Mouse (Mus musculus): ENCODE results near the gene Fam43a. TPM values are rescaled to one million over a fixed set of nuclear protein-coding genes. Genes with fewer than 3 reads are reported as not detected.

Fam43a gene
- polyA plus RNA-seq, 1 experiment from 2014 or later, result 6.7 TPM

DNA sequence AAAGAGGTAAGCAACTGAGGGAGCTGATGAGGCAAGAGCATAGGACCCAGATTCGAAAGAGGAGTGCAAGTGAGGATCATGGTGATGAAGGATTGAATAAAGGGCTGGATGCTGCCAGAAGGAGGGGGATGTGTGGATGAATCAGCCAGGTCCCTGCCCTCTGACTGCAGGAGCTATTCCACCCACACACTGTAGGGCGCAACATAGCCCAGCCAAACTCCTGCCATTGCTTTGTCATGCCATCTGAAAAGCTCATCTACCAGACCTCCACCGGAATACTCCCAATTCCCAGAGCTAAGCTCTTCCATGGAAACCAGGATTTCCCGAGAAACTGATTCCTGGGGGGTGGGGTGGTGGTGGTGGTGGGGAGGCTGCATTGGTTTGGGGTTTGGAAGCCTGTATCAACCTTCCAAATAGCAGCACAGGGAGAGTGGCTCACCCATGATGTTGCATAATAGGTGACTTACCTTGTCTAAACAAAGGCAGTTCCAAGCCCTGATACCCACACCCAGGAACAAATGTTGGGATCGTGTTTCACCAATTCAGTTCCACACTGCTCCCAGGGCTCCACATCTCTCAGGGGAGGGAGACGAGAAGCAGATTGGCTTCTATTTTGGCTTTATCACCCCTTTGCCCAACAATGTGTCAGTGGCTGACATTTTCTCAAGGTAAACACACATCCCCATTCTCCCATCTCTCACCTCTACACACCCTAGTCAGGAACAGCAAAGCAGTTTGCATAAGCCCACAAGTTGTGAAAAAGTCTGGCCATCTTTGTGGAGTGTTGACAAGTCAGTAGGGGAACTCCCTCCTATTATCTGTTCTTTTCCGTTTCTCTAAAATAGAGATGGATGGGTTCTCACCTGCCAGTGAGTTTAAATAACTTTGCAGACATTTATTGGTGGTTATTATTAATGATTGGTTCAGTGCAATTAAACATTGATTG is 9.0 kb upstream of the Fam43a start:
- Histone ChIP-seq H3K27ac (ENCODE audit: low read depth, low read length) (no peak overlapping the region), H3K9me3 (ENCODE audit: control insufficient read depth, low read length) (no peaks in the 10 kb centered on the region), H3K27me3 (ENCODE audit: control insufficient read depth, insufficient read depth, low read length) (no peaks in the 10 kb centered on the region), H3K4me1 (replicated peaks; ENCODE audit: control insufficient read depth, insufficient read depth, low read length) (no peaks in the 10 kb centered on the region; the same call in 1 of the 2 replicates), H3K9ac (ENCODE audit: low read depth, low read length) (no peak overlapping the region), H3K36me3 (ENCODE audit: control insufficient read depth, insufficient read depth, low read length) (no peaks in the 10 kb centered on the region), H3K4me2 (replicated peaks; ENCODE audit: low read depth, low read length) (no peak overlapping the region), H3K4me3 (ENCODE audit: low read depth, low read length) (no peak overlapping the region)
- 45% methylated on average over 7 of the region's 7 CpGs for WGBS
- ATAC-seq (ENCODE audit: low FRiP score), result no peak
- DNase-seq (ENCODE audit: low spot score), result no peak

DNA sequence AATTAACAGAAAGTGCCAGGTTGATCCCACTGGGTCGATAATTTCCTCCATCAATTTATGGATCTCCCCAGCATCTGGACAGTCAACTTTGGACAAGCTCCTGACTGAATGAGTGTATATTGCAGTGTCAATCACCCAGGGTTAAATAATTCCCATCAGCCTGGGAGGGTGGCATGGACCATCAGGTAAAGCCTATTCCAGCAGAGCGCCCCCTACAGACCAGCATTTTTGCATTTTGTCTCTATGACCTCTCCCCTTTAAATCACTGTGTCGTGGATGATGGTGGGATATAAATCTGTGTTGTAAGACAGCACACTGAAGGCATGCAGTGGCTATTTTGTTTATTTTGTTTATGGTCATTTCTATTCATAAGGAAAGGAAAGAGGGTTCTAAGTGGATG is 7.5 kb upstream of the Fam43a start:
- Histone ChIP-seq H3K36me3 (ENCODE audit: control insufficient read depth, insufficient read depth, low read length) (no peaks in the 10 kb centered on the region), H3K4me3 (ENCODE audit: low read depth, low read length) (no peak overlapping the region), H3K9ac (ENCODE audit: low read depth, low read length) (no peak overlapping the region), H3K4me1 (replicated peaks; ENCODE audit: control insufficient read depth, insufficient read depth, low read length) (peaks cover 3% of the 10 kb centered on the region; the same call in 1 of the 2 replicates), H3K27me3 (ENCODE audit: control insufficient read depth, insufficient read depth, low read length) (no peaks in the 10 kb centered on the region), H3K4me2 (replicated peaks; ENCODE audit: low read depth, low read length) (no peak overlapping the region), H3K9me3 (ENCODE audit: control insufficient read depth, low read length) (no peaks in the 10 kb centered on the region), H3K27ac (ENCODE audit: low read depth, low read length) (no peak overlapping the region)
- DNase-seq (ENCODE audit: low spot score), result peak; percentile 22
- ATAC-seq (ENCODE audit: low FRiP score), result no peak
- 50% methylated on average over 3 of the region's 3 CpGs for WGBS

DNA sequence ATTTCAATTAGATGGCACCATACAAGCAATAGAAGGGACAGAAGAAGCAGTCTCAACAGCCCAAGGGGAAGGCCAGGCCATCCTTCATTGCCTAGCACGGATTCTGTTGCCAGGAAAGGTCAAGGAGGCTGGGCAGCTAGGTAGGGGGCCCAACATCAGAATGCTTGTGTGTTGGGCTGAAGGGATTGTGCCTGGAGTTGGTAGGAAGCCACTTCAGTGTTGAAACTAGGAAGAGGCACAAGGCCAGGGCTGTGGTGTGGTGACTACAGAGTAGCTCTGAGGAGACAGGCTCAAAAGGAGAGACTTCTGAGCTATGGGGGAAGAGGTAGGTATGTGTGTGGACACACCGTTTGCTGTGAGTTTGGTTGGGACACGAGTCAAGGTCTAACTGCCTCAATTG is 4.2 kb upstream of the Fam43a start:
- 50% methylated on average over 3 of the region's 3 CpGs for WGBS
- no peak overlapping the region for H3K9ac ChIP-seq (ENCODE audit: low read depth, low read length)
- H3K27ac ChIP-seq (ENCODE audit: low read depth, low read length), result no peak overlapping the region
- H3K4me1 ChIP-seq (replicated peaks; ENCODE audit: control insufficient read depth, insufficient read depth, low read length), result peaks cover 3% of the 10 kb centered on the region; the same call in 1 of the 2 replicates
- DNase-seq (ENCODE audit: low spot score), result no peak
- H3K4me3 ChIP-seq (ENCODE audit: low read depth, low read length), result no peak overlapping the region
- no peaks in the 10 kb centered on the region for H3K9me3 ChIP-seq (ENCODE audit: control insufficient read depth, low read length)
- H3K4me2 ChIP-seq (replicated peaks; ENCODE audit: low read depth, low read length), result no peak overlapping the region
- peaks cover under 1% of the 10 kb centered on the region for H3K27me3 ChIP-seq (ENCODE audit: control insufficient read depth, insufficient read depth, low read length)
- no peak for ATAC-seq (ENCODE audit: low FRiP score)
- no peaks in the 10 kb centered on the region for H3K36me3 ChIP-seq (ENCODE audit: control insufficient read depth, insufficient read depth, low read length)

DNA sequence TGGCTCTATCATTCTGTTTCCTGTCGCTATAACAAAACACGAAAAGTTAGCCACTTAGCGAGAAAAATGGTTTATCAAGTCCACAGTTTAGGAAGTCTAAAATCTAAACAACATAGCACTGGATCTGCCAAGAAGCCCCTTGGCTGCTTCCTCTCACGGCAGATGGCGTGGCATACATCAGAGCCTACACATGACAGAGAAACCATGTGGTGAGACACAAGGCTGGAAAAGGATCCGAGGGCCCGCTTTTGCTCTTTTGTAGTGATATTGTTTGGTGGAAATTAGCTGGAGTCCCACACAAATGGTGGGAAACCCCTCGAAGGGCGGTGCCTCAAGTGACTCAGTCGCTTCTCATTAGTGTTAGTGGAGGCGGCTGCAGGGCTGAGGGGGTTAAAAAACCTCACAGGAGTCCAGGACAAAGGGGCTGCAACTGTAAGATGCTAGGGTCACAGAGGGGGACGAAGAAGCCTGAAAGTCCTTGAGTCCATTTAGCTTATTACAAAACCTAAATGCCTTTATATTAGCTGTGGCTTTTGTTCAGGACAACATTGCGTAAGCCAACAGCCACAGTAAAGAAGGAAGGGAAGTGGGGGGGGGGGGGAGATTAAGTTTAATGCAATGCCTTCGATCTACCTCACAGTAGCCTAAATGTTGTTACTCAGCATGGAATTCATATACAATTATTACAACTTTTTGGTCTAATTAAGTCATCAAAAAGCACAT is 3.5 kb upstream of the Fam43a start:
- H3K4me1 ChIP-seq (replicated peaks; ENCODE audit: control insufficient read depth, insufficient read depth, low read length), result peaks cover 5% of the 10 kb centered on the region
- 69% methylated on average over 14 of the region's 14 CpGs for WGBS
- ATAC-seq (ENCODE audit: low FRiP score), result no peak
- DNase-seq (ENCODE audit: low spot score), result no peak
- no peaks in the 10 kb centered on the region for H3K36me3 ChIP-seq (ENCODE audit: control insufficient read depth, insufficient read depth, low read length)
- no peak overlapping the region for H3K27ac ChIP-seq (ENCODE audit: low read depth, low read length)
- no peak overlapping the region for H3K4me2 ChIP-seq (replicated peaks; ENCODE audit: low read depth, low read length)
- H3K27me3 ChIP-seq (ENCODE audit: control insufficient read depth, insufficient read depth, low read length), result peaks cover 7% of the 10 kb centered on the region
- no peaks in the 10 kb centered on the region for H3K9me3 ChIP-seq (ENCODE audit: control insufficient read depth, low read length)
- no peak overlapping the region for H3K4me3 ChIP-seq (ENCODE audit: low read depth, low read length)
- H3K9ac ChIP-seq (ENCODE audit: low read depth, low read length), result no peak overlapping the region

DNA sequence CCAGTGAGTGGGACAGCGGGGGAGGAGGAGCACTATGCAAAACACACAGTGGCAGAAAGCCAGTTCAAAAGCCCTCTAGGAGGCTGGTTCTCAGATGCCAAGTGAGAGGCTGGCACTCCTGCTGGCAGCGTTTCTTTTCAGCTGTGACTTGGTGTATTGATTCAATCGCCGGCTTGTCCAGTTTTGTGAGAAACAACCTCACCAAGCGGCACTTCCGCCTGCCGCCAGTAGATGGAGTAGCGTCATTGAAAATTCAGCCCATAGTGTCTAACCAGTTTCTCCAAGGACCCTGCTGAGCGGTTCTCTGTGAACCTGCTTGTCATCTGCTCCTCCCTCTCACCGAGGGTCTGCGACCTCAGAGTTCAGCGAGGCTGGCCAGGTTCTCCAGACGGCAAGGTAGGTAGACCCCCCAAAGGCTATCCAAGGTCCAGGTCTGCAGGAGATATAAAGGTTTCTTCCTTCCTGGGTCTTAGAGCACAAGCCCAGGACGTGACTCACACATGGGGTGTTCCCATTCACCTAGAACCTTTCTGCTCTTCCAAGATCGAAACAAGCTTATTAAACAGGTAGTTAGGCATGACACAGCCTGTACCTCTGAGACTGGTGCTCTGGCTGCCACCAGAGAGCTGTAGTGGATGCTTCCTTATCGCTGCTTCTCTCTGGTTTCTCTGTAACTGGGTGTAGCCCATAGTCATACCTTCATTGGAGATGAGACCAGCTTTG is 2.4 kb upstream of the Fam43a start:
- ATAC-seq (ENCODE audit: low FRiP score), result peak; percentile 26; the same call in 1 of the 2 replicates
- H3K36me3 ChIP-seq (ENCODE audit: control insufficient read depth, insufficient read depth, low read length), result no peaks in the 10 kb centered on the region
- H3K27ac ChIP-seq (ENCODE audit: low read depth, low read length), result no peak overlapping the region
- peaks cover 14% of the 10 kb centered on the region for H3K27me3 ChIP-seq (ENCODE audit: control insufficient read depth, insufficient read depth, low read length)
- WGBS, result 10% methylated on average over 16 of the region's 16 CpGs
- no peak overlapping the region for H3K9ac ChIP-seq (ENCODE audit: low read depth, low read length)
- peak; percentile 94 for DNase-seq (ENCODE audit: low spot score)
- H3K4me3 ChIP-seq (ENCODE audit: low read depth, low read length), result no peak overlapping the region
- no peaks in the 10 kb centered on the region for H3K9me3 ChIP-seq (ENCODE audit: control insufficient read depth, low read length)
- H3K4me2 ChIP-seq (replicated peaks; ENCODE audit: low read depth, low read length), result peak overlapping the region; percentile 11; the same call in 1 of the 2 replicates
- H3K4me1 ChIP-seq (replicated peaks; ENCODE audit: control insufficient read depth, insufficient read depth, low read length), result peaks cover 10% of the 10 kb centered on the region

DNA sequence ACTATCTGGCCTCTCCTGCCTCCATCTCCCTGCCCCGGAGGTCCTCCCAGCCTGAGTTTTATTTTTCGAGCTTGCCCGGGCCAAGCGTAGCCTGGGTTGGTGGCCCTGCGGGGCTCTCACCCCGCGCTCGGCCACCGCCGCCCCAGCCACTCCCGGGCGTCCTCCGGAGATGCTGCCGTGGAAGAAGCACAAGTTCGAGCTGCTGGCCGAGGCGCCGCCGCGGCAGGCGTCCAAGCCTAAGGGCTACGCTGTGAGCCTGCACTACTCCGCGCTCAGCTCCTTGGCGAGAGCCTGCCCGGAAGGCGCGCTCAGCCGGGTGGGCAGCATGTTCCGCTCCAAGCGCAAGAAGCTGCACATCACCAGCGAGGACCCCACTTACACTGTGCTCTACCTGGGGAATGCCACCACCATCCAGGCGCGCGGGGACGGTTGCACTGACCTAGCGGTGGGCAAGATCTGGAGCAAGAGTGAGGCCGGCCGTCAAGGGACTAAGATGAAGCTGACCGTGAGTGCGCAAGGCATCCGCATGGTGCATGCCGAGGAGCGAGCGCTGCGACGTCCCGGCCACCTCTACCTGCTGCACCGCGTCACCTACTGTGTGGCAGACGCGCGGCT is 1.0 kb downstream of the Fam43a start:
- Histone ChIP-seq H3K4me1 (replicated peaks; ENCODE audit: control insufficient read depth, insufficient read depth, low read length) (peaks cover 10% of the 10 kb centered on the region), H3K9me3 (ENCODE audit: control insufficient read depth, low read length) (no peaks in the 10 kb centered on the region), H3K4me2 (replicated peaks; ENCODE audit: low read depth, low read length) (peak overlapping the region; percentile 89), H3K27ac (ENCODE audit: low read depth, low read length) (no peak overlapping the region), H3K27me3 (ENCODE audit: control insufficient read depth, insufficient read depth, low read length) (peaks cover 14% of the 10 kb centered on the region), H3K36me3 (ENCODE audit: control insufficient read depth, insufficient read depth, low read length) (no peaks in the 10 kb centered on the region), H3K4me3 (ENCODE audit: low read depth, low read length) (peak overlapping the region; percentile 47), H3K9ac (ENCODE audit: low read depth, low read length) (peak overlapping the region; percentile 70)
- ATAC-seq (ENCODE audit: low FRiP score), result peak; percentile 21; the same call in 1 of the 2 replicates
- peak; percentile 70 for DNase-seq (ENCODE audit: low spot score)
- WGBS, result 1% methylated on average over 53 of the region's 53 CpGs

DNA sequence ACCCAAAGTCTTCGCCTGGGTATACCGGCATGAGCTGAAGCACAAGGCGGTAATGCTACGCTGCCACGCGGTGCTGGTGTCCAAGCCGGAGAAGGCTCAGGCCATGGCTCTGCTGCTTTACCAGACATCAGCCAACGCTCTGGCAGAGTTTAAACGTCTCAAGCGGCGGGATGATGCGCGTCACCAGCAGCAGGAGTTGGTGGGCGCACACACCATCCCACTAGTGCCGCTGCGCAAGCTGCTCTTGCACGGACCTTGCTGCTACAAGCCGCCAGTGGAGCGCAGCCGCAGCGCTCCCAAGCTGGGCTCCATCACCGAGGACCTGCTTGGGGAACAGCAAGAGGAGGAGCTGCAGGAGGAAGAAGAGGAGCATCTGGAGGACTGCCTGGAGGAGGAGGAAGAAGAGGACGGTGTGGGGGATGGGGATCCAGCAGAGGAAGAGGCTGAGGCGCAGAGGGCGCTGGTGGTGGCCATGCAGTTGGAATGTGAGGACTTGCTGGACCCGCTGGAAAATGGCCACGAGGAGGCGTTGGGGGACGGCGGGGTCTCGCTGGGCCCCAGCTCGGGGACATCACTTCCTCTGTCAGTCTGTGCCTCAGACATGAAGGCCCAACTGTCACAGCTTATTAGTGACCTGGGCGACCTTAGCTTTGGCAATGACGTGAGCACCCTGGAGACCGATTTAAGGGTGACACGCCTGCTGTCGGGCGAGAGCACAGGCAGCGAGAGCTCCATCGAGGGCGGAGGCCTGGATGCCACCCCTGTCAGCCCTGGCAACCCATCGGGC is 1.7 kb downstream of the Fam43a start:
- ATAC-seq (ENCODE audit: low FRiP score) (peak; percentile 20; the same call in 1 of the 2 replicates), DNase-seq (ENCODE audit: low spot score) (peak; percentile 72)
- peak overlapping the region; percentile 47 for H3K4me3 ChIP-seq (ENCODE audit: low read depth, low read length)
- peaks cover 14% of the 10 kb centered on the region for H3K27me3 ChIP-seq (ENCODE audit: control insufficient read depth, insufficient read depth, low read length)
- H3K4me1 ChIP-seq (replicated peaks; ENCODE audit: control insufficient read depth, insufficient read depth, low read length), result peaks cover 10% of the 10 kb centered on the region
- no peak overlapping the region for H3K27ac ChIP-seq (ENCODE audit: low read depth, low read length)
- H3K9me3 ChIP-seq (ENCODE audit: control insufficient read depth, low read length), result no peaks in the 10 kb centered on the region
- H3K36me3 ChIP-seq (ENCODE audit: control insufficient read depth, insufficient read depth, low read length), result no peaks in the 10 kb centered on the region
- peak overlapping the region; percentile 70 for H3K9ac ChIP-seq (ENCODE audit: low read depth, low read length)
- 8% methylated on average over 42 of the region's 42 CpGs for WGBS
- H3K4me2 ChIP-seq (replicated peaks; ENCODE audit: low read depth, low read length), result peak overlapping the region; percentile 89
